Mouse (Mus musculus) heart, postnatal 4 days (tissue): Measurements from ENCODE around the gene Ola1. TPM values are rescaled to one million over a fixed set of nuclear protein-coding genes. Genes with fewer than 3 reads are reported as not detected.

Experiments used
- DNase-seq: peaks from one replicate; pipeline ENCODE4 v3.0.0; 2021
- total RNA-seq, 2 experiments: library from RNA; stranded (reverse); gene quantifications; 2 replicates each; pipeline ENCODE4 v1.2.3; 2021

Ola1 gene
- total RNA-seq, 2 experiments from 2014 or later = 67.3 to 68.2 TPM

GRCm38 (mm10) chr2:73063911-73064619 lies 154.7 kb downstream of the Ola1 start:
- DNase-seq = no peak

GRCm38 (mm10) chr2:73060259-73060585 lies 158.5 kb downstream of the Ola1 start:
- no peak for DNase-seq

- DNase-seq = peak; percentile 69
Measured at GRCm38 (mm10) chr2:73059550-73060258, 159.0 kb downstream of the Ola1 start.

GRCm38 (mm10) chr2:73058344-73058743 lies 160.4 kb downstream of the Ola1 start:
- no peak for DNase-seq

GRCm38 (mm10) chr2:73057589-73057988 lies 161.1 kb downstream of the Ola1 start:
- no peak for DNase-seq

- DNase-seq = no peak
Measured at GRCm38 (mm10) chr2:73056090-73056956, 162.4 kb downstream of the Ola1 start.

GRCm38 (mm10) chr2:73053791-73054490 lies 164.8 kb downstream of the Ola1 start:
- no peak for DNase-seq

GRCm38 (mm10) chr2:73050401-73050800 lies 168.3 kb downstream of the Ola1 start:
- DNase-seq = no peak

- no peak for DNase-seq
Measured at GRCm38 (mm10) chr2:73049977-73050376, 168.7 kb downstream of the Ola1 start.

GRCm38 (mm10) chr2:73049001-73049684 lies 169.6 kb downstream of the Ola1 start:
- no peak for DNase-seq

- DNase-seq = peak; percentile 71
Measured at GRCm38 (mm10) chr2:73047061-73047741, 171.5 kb downstream of the Ola1 start.

- peak; percentile 72 for DNase-seq
Measured at GRCm38 (mm10) chr2:73046576-73046975, 172.1 kb downstream of the Ola1 start.

GRCm38 (mm10) chr2:73045505-73045904 lies 173.2 kb downstream of the Ola1 start:
- DNase-seq = no peak

Other genes with a start within 250 kb of the Ola1 start
- gene Sp3, start 238.5 kb downstream of the Ola1 start, total RNA-seq = 10 to 100 TPM; 69.3 to 70.3 TPM
- gene Gm11084, start 232.2 kb downstream of the Ola1 start, total RNA-seq = not detected
- not detected for gene Sp9, start 53.0 kb upstream of the Ola1 start, total RNA-seq
- 10 to 100 TPM; 11.2 to 16.6 TPM for gene Scrn3, start 93.7 kb upstream of the Ola1 start, total RNA-seq
- 10 to 100 TPM; 10.8 to 11.1 TPM for gene Cir1, start 93.8 kb upstream of the Ola1 start, total RNA-seq
- gene Gpr155, start 167.6 kb upstream of the Ola1 start, total RNA-seq = 1 to 10 TPM; 7.6 TPM